Mouse (Mus musculus) G1E (cell line): ENCODE data around the gene Syt8.

Experiments
- CTCF ChIP-seq: IDR thresholded peaks from 2 replicates; pipeline ENCODE4 v1.5.1; 2012; ENCODE audit warnings: low read depth, low read length, inconsistent platforms, mixed read lengths
- GATA1 ChIP-seq: IDR thresholded peaks from 2 replicates; pipeline ENCODE4 v1.6.1; 2012; ENCODE audit warnings: borderline replicate concordance, low read length, inconsistent platforms, mixed read lengths
- GATA2 ChIP-seq: IDR thresholded peaks from 2 replicates; pipeline ENCODE4 v1.6.1; 2012; ENCODE audit warnings: low read depth, low read length, inconsistent platforms, borderline replicate concordance
- POLR2AphosphoS5 ChIP-seq: IDR thresholded peaks from 2 replicates; pipeline ENCODE4 v1.6.1; 2012; ENCODE audit warnings: low read depth, low read length, inconsistent platforms; ENCODE audit not compliant: insufficient replicate concordance
- TAL1 ChIP-seq: conservative IDR thresholded peaks from 2 replicates; pipeline ENCODE4 v1.6.1; 2012; ENCODE audit warnings: low read depth, low read length, inconsistent platforms, mixed read lengths

- TF ChIP-seq CTCF (no peak), TAL1 (no peak), GATA1 (no peak), POLR2AphosphoS5 (no peak), GATA2 (no peak)
Measured at GRCm38 (mm10) chr7:142476271-142476670, 41.6 kb downstream of the Syt8 start.
